Mouse (Mus musculus): ENCODE measurements at regions not wholly inside any gene's neighbourhood (a gene's known extent, or its start where the extent isn't known, plus 50 kb on each side); places are given as distances from the start of the nearest gene placed in this dataset.
"Not testable (repeated sequence)": the region's sequence is repeated elsewhere in the genome, so short reads cannot be mapped to it uniquely, and the experiment has no call there.

DNA sequence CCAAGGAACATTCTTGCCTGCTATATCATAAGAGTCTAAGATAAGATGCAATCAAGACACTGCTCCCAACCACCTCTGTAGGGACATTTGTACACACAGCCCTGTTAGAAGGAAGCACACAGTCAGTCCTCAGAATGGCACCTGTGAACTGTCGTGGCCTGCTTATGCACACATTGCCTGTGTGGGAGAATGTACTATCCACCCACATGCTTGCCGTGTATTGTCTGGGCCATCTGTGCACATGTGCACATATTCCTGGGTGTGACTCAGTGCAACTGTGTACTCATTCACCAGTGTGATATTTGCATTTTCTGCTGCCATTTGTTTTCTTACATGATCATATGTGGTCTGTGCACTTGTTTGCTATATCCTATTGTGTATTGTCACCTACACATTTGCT is 333.8 kb upstream of the 3110018I06Rik start:
- peak in 1 of 2 experiments; percentile 4 for DNase-seq (ENCODE audit: low spot score in 2 of 2)

GRCm38 (mm10) chr12:107156791-107157428 is 331.5 kb upstream of the 3110018I06Rik start:
- no peak for DNase-seq (ENCODE audit: low spot score in 2 of 2)

- DNase-seq (ENCODE audit: low spot score in 2 of 2): no peak
Measured at GRCm38 (mm10) chr12:107159126-107159525, 329.3 kb upstream of the 3110018I06Rik start.

GRCm38 (mm10) chr12:107160137-107160536 is 328.3 kb upstream of the 3110018I06Rik start:
- DNase-seq (ENCODE audit: low spot score in 2 of 2): no peak

DNA sequence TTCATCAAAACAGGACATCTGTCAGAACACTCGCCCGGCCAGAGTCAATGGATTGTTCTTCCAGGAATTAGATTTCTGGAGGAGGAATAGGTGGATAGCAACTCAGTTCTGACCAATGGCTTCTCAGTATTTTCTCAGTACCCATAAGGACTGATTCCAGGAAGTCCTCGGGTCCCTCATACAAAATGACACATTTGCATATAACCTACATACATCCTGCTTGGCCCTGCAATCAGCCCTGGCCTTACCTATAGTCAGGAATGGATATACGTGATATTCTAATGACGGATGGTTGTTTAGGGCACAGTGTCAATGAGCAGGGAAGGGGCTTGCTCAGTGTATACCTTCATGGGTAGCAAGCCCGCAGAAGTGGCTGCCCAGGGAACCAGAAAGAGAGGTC is 327.8 kb upstream of the 3110018I06Rik start:
- DNase-seq (ENCODE audit: low spot score in 2 of 2): no peak

GRCm38 (mm10) chr12:107170926-107171325 is 317.5 kb upstream of the 3110018I06Rik start:
- no peak for DNase-seq (ENCODE audit: low spot score in 2 of 2)

GRCm38 (mm10) chr12:107171676-107172075 is 316.8 kb upstream of the 3110018I06Rik start:
- no peak for DNase-seq (ENCODE audit: low spot score in 2 of 2)

- no peak for DNase-seq (ENCODE audit: low spot score in 2 of 2)
Measured at GRCm38 (mm10) chr12:107178676-107179075, 309.8 kb upstream of the 3110018I06Rik start.

DNA sequence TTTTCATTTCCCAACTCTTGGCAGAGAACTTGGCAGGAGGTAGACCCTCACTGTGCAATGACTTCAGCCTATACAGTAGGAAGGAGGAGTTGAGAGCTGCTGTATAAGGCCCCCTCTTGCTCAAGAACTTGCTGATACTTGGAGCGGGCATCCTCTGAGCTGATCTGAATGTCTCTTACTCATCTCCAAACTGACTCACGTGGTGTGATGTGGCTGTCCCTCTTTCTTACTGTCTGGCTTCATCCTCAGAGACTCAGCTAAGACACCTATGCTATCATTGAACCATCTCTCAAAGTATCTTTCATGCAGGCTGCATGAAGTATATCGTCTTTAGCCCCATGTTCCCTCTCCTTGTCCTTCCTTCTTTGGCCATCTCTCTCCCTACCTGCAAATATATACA is 307.9 kb upstream of the 3110018I06Rik start:
- DNase-seq (ENCODE audit: low spot score in 2 of 2): no peak

DNA sequence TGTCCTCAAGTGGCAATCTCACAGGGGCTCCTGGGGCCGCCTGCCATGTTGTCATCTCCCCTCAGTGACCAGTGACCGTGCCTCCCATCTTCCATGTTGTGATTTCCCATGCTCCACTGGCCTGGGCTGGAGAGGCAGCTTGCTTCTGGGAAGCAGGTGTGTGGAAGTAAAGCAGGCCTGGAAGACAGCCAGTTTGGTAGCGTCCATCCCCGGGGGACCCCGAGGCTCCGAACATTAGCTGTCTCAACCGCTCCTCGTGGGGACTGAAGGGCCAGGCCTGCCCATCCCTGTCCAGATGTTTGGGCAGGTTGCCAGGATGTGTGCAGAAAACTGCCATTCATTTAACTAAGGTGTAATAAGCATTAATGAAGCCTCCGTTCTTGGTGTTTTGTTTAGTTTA is 307.1 kb upstream of the 3110018I06Rik start:
- no peak for DNase-seq (ENCODE audit: low spot score in 2 of 2)

- DNase-seq (ENCODE audit: low spot score in 2 of 2): no peak
Measured at GRCm38 (mm10) chr12:107182091-107182655, 306.3 kb upstream of the 3110018I06Rik start.

DNA sequence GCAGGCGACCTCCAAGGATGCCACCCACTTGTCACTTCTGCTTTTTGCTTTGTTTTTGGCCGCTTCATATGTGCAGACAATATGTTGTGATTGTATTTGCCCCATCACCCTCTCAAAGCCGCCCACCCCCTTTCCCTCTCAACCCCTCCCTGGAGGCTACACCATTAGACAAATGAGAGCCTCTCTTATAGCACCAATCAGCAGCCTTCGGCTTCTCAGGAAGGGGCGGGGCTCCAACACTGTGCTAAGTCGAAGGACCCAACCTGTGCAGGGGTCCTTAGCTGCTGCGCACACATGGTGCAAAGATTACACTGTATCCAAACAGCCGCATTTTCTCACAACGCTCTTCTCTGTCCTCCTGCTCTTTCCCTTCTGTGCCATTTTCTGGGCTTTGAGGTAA is 305.1 kb upstream of the 3110018I06Rik start:
- DNase-seq (ENCODE audit: low spot score in 2 of 2): no peak

GRCm38 (mm10) chr12:107184426-107184825 is 304.0 kb upstream of the 3110018I06Rik start:
- no peak for DNase-seq (ENCODE audit: low spot score in 2 of 2)

DNA sequence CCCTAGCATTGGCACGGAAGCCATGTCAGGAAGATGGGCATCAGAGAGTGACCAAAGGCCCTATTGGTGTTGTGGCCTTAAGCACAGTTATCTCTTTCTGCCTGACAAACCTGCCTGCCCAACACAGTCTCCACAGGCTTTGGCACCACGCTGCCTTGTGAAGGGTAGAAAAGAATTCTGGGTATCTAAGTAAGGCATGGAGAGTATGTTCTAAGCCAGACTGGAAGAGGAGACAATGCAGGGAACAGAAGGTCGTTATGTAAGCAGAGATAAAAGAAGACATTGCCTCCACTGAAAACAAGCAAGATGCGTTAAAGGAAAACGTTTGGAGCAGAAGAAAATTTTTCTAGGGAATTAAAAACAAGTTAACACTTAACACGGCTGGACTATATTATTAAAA is 302.1 kb upstream of the 3110018I06Rik start:
- peak in 1 of 2 experiments; percentile 20 for DNase-seq (ENCODE audit: low spot score in 2 of 2)

GRCm38 (mm10) chr12:107188055-107188454 is 300.4 kb upstream of the 3110018I06Rik start:
- no peak for DNase-seq (ENCODE audit: low spot score in 2 of 2)

DNA sequence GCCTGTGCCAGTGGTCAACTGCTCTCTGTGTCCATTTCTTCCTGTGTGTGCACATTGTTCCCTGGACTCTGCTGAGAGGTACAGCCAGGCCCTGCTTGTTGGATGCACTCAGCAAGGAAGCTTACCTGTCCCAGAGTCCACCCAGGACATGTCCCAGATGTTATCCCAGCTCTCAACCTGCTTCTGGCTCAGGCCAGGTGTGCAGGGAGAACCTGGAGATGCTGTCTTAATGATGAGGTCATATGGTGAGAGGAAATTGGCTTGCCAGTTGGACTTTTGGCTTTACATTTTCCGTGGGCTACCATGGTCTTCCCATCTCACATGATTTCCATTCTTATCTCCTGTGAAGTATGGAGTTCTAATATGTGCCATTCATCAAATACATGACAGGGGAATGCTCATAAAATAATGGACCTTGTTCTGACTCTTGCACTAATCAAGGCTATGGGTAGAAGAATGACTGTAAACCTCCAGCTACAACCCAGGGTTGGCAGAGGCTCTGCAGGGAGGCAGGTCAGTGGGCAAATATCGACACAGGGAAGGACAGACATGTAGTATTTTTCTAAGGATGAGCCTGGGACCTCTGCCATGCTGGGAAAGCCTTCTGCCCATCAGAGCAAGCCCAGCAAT is 289.9 kb upstream of the 3110018I06Rik start:
- DNase-seq (ENCODE audit: low spot score in 2 of 2): no peak

GRCm38 (mm10) chr12:107200903-107201302 is 287.5 kb upstream of the 3110018I06Rik start:
- DNase-seq (ENCODE audit: low spot score in 2 of 2): no peak

DNA sequence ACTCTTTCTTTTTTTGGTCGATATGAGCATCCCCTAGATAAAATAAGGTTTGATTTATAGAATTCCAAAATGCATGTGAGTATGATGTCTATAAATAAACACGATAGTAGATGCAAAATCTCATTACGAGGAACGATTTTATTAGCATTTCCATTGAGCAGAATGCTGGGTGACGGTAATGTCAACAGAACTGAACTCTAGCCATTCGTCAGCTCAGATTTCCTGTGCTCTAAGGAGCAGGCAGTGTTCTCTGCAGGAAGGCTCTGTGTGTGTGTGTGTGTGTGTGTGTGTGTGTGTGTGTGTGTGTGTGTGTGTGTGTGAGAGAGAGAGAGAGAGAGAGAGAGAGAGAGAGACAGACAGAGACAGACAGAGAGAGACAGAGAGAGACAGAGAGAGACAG is 279.6 kb upstream of the 3110018I06Rik start:
- DNase-seq (ENCODE audit: low spot score in 2 of 2): not testable (repeated sequence)

- no peak for DNase-seq (ENCODE audit: low spot score in 2 of 2)
Measured at GRCm38 (mm10) chr12:107212826-107213225, 275.6 kb upstream of the 3110018I06Rik start.

- DNase-seq (ENCODE audit: low spot score in 2 of 2): no peak
Measured at GRCm38 (mm10) chr12:107216119-107216518, 272.3 kb upstream of the 3110018I06Rik start.

DNA sequence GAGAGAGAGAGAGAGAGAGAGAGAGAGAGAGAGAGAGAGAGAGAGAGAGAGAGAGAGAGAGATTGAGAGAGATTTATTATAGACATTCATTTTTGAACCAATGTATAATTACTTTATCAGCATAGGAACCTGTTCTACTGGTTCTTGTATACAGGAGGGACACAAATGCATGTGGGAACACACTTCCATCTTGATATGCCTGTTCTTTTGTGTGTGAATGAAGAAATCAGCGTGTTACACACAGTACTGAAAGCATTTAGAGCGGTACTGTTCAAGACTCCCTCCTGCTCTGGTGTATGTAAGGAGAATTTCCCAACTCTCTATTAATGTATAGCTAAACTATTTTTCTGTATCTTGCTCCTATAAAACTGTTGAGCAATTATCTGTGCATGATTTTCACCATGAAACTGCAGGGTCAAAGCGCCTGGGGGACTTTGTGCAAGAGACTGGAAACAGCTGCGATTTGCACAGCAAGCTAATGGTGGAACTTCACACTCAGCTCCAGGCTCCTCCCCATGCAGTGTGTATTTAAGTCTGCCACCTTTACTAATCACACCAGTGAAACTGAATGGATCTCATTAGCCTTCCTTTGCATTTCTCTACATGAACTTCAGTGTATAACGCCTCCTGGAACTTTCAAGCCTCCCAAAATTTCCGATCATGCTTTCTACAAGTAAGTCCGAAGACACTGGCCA is 267.0 kb upstream of the 3110018I06Rik start:
- DNase-seq (ENCODE audit: low spot score in 2 of 2): no peak

DNA sequence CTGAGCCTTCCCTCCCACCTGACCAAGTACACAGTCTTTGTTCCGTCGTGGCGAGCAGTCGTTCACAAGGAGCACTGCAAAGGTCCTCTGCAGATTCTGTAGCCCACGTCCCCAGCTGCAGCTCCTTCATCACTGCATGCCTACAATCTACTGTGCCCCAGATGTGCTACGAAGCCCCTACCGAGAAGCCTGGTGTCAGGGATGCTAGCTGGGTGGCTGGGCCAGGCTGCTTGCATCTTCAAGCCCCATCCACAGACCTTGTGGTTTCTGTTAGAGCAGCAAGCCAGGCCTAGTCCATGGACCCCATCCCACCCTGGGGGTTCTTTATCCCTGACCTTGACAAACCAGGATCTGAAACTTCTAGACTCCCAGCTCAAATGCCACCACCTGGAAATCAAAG is 266.3 kb upstream of the 3110018I06Rik start:
- no peak for DNase-seq (ENCODE audit: low spot score in 2 of 2)

DNA sequence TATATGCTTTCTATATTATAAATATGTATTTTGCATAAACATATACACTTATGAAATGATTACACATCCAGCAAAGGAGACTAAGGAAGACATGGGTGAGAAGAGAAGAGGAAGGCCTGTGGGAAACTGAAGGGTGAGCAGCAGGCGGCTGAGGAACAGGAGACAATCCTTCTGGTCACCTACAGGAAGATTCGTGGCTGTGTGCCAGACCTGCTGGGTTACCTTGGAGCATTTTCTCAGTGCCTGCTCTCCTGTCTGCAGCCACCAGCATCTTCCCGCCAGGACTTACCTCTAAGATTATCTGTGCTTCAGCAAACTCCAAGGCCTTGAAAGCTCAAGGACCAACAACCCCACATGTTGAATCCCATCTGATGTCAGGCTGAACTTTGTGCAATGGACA is 258.3 kb upstream of the 3110018I06Rik start:
- no peak for DNase-seq (ENCODE audit: low spot score in 2 of 2)
